Mouse (Mus musculus) E14TG2a.4 (cell line): ENCODE measurements around the gene Gm42742.

ENCODE experiments used
- CTCF ChIP-seq: conservative IDR thresholded peaks from 2 replicates; pipeline ENCODE4 v1.5.1; 2014; ENCODE audit warnings: low read length
- NANOG ChIP-seq: IDR thresholded peaks from 2 replicates; pipeline ENCODE4 v1.6.1; 2014; ENCODE audit warnings: borderline replicate concordance, low read length, mixed read lengths

DNA sequence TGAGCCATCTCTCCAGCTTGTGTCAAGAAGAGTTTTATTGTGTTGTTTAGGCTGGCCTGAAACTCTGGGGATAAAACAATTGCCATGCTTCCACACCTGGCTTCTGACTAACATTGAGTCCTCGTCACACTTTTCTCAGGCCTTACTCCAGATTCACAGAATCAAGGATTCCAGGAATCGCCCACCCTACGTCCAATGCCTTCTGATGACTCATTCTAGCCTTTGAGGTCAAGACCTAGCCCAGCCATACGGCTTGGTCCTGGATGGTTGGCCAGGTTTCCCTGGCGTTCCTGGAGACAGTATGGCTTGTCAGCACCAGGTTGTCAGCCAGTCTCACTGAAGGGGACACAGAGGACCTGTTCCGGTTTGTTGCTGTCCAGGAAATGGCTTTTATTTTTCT is 8.5 kb downstream of the Gm42742 start:
- TF ChIP-seq NANOG (no peak), CTCF (no peak)
